Mouse (Mus musculus) hindbrain, embryonic 12.5 days (tissue): ENCODE data around the gene Sstr2. TPM values are rescaled to one million over a fixed set of nuclear protein-coding genes. Genes with fewer than 3 reads are reported as not detected.
A peak's percentile ranks its signal among the peaks of the same experiment; 100 is the strongest.

Experiments used
- ATAC-seq: fragments of 200-750 bp; cut with Nextera tagmentation; 2 replicates; pipeline ENCODE4 v1.8.0; 2017; ENCODE audit warnings: moderate TSS enrichment; ENCODE audit not compliant: low FRiP score
- H3K27ac ChIP-seq: fragments of 300-500 bp; sonication (generic); 2 replicates; pipeline ENCODE4 v1.5.1; 2016; ENCODE audit warnings: mild to moderate bottlenecking
- H3K27me3 ChIP-seq: fragments of 300-500 bp; sonication (generic); 2 replicates; pipeline ENCODE4 v1.6.1; 2016; ENCODE audit warnings: mild to moderate bottlenecking
- H3K36me3 ChIP-seq: fragments of 300-500 bp; sonication (generic); 2 replicates; pipeline ENCODE4 v1.6.1; 2016; ENCODE audit warnings: mild to moderate bottlenecking
- H3K4me1 ChIP-seq: fragments of 300-500 bp; sonication (generic); 2 replicates; pipeline ENCODE4 v1.6.1; 2016
- H3K4me2 ChIP-seq: fragments of 300-500 bp; sonication (generic); replicated peaks from 2 replicates; pipeline ENCODE4 v1.6.1; 2016; ENCODE audit warnings: mild to moderate bottlenecking
- H3K4me3 ChIP-seq: fragments of 300-500 bp; sonication (generic); 2 replicates; pipeline ENCODE4 v1.5.1; 2016; ENCODE audit warnings: mild to moderate bottlenecking
- H3K9ac ChIP-seq: fragments of 300-500 bp; sonication (generic); 2 replicates; pipeline ENCODE4 v1.6.1; 2016; ENCODE audit warnings: mild to moderate bottlenecking, moderate library complexity
- H3K9me3 ChIP-seq: fragments of 300-500 bp; sonication (generic); replicated peaks from 2 replicates; pipeline ENCODE4 v1.6.1; 2016; ENCODE audit warnings: mild to moderate bottlenecking
- WGBS: fragments of 180-500 bp; shearing (Covaris S2); methylation state at CpG from one replicate; pipeline ENCODE4 v1.1.7; 2016; 5-methylcytosine and 5-hydroxymethylcytosine counted together
- polyA plus RNA-seq: library from polyadenylated mRNA; unstranded; fragments of >200 nt; fragmentation: Nextera tagmentation; extraction: Ambion mirVana; gene quantifications from 2 replicates; pipeline ENCODE4 v1.2.1, GENCODE M21; 2016

Sstr2 gene
- polyA plus RNA-seq, 1 experiment from 2014 or later: 37.8 TPM

DNA sequence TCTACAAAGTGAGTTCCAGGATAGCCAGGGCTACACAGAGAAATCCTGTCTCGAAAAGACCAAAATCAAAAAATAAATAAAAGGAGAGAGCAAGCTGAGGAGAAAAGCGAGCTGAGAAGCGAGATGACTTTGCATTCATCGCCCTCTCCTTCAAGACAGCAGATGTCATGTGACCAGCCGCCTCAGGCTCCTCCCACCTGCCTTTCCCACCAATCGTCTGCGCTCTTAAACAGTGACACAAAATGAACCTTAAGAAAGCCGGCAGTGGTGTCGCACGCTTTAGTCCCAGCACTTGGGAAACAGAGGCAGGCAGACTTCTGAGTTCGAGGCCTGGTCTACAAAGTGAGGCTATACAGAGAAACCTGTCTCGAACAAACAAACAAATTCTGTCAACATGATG, 11.6 kb upstream of the Sstr2 start:
- Histone ChIP-seq H3K9ac (no peak overlapping the region), H3K4me2 (no peak overlapping the region), H3K4me3 (no peak overlapping the region), H3K27ac (no peak overlapping the region), H3K4me1 (peaks cover 22% of the 10 kb centered on the region), H3K9me3 (no peaks in the 10 kb centered on the region), H3K27me3 (no peaks in the 10 kb centered on the region), H3K36me3 (no peaks in the 10 kb centered on the region)
- ATAC-seq: no peak
- WGBS: 96% methylated on average over 12 of the region's 12 CpGs

DNA sequence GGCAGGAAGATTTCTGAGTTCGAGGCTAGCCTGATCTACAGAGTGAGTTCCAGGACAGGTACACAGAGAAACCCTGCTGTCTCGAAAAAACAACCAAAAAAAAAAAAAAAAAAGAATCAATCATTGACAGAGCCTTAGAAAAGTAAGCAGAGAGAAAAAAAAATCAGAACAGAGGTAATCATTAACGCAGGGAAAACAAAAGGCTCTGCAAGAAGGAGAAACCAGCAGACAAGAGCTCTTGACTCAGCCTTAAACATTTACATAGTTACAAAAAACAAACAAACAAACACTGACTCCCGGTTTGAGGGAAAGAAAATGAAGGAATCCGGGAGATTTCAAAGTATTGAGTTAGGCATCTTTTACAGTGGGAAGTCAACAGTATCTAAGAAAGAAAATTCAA, 9.6 kb upstream of the Sstr2 start:
- whole genome bisulfite sequencing: 73% methylated on average over 5 of the region's 5 CpGs
- no peaks in the 10 kb centered on the region for H3K27me3 ChIP-seq
- H3K27ac ChIP-seq: no peak overlapping the region
- ATAC-seq: no peak
- no peak overlapping the region for H3K4me2 ChIP-seq
- H3K36me3 ChIP-seq: no peaks in the 10 kb centered on the region
- H3K4me1 ChIP-seq: peaks cover 19% of the 10 kb centered on the region
- no peak overlapping the region for H3K9ac ChIP-seq
- H3K9me3 ChIP-seq: no peaks in the 10 kb centered on the region
- no peak overlapping the region for H3K4me3 ChIP-seq

DNA sequence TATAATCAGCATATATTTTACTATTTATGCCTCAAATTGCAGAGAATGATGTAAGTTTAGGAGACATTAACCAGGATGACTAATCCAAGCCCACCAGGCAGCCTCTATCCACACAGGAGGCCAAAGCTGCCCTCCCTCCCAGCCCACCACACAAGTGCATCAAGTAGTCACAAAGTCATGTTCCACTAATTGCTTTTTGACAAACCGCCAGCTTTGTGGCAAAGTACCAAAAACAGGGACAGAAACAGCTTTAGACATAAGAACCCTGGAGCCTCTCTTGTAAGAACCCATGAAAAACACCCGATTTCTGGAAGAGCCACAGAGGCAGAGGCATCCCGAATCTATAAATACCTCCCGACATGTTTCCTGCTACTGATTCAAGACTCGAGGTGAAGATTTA, 8.9 kb upstream of the Sstr2 start:
- no peaks in the 10 kb centered on the region for H3K27me3 ChIP-seq
- H3K9ac ChIP-seq: no peak overlapping the region
- no peak for ATAC-seq
- WGBS: 86% methylated on average over 5 of the region's 5 CpGs
- H3K4me3 ChIP-seq: no peak overlapping the region
- H3K36me3 ChIP-seq: no peaks in the 10 kb centered on the region
- H3K9me3 ChIP-seq: no peaks in the 10 kb centered on the region
- H3K27ac ChIP-seq: no peak overlapping the region
- H3K4me2 ChIP-seq: no peak overlapping the region
- H3K4me1 ChIP-seq: peaks cover 19% of the 10 kb centered on the region

DNA sequence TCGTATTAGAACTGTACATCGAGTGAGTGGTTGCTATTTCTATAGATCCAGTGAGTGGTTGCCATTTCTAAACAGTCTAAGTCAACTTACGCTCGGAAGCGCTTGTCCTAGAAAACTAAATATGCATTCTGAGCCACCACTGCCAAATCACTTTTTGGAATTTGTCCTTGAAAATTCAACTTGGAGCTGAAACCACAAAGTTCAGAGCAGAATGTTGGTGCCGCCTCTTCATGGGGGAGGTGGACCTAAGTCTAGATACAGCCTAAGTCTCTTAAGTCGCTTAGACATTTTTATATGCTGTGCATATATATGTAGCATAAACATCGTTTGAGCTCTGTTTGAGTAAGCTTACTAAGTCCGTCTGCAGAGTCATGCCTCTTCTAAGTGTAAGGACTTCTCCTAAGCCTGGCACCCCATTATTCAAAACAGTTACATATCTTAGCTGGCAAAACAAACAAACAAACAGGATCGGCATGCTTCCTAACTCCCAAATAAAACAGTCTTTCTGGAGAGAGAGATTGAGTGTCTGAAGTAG, 8.0 kb upstream of the Sstr2 start:
- peaks cover 19% of the 10 kb centered on the region for H3K4me1 ChIP-seq
- 90% methylated on average over 10 of the region's 10 CpGs for WGBS
- H3K9ac ChIP-seq: no peak overlapping the region
- H3K4me2 ChIP-seq: 0 out of 2 replicates have a peak overlapping the region, but pooled peaks have one; percentile 32
- ATAC-seq: no peak
- no peaks in the 10 kb centered on the region for H3K36me3 ChIP-seq
- H3K27ac ChIP-seq: peak overlapping the region; percentile 77
- no peaks in the 10 kb centered on the region for H3K27me3 ChIP-seq
- H3K4me3 ChIP-seq: no peak overlapping the region
- H3K9me3 ChIP-seq: no peaks in the 10 kb centered on the region

DNA sequence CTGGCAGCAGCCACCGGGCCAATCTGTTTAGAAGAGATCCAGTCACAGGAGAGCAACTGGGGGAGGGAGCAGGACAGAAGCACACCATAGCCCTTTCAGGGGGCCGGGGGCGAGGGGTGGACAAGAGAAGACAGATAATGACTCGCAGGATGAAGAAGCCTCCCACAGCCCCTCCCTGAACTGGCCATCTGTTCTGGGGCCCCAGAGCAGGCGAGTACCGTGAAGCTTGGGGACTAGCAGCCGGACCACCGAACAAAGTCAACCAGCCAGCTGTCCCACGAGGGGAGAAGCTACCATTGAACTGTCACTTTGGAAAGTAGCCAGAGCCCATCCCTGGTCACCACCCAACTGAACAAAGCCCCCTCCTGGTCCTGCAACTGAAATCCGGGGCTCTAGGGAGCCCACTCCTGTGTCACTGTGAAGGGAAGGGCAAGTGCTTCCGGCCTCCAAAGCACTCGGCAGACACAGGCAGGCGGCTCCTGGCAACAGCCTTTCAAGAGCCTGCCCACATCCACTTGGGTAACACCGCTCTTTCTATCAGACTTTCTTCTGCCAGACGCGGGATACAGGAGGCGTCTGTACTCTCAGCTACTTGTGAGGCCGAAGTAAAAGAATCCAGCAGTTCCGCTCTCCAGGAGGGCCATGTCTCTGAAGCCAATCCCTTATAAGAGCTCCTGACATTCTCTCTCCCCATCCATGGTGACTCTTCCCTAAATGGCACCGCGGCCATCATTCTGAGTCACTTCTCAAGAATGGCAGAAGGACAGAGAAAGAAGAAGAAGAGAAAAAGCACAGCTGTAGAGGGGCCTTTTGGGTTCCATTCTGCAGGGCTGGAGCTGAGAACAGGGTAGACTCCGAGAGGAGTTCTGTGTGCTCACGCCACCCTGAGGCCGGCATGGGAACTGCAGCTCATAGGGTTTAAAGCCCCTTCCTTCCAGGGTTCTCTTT, 7.2 kb upstream of the Sstr2 start:
- H3K27ac ChIP-seq: peak overlapping the region; percentile 77
- 0 out of 2 replicates have a peak overlapping the region, but pooled peaks have one; percentile 54 for H3K9ac ChIP-seq
- no peaks in the 10 kb centered on the region for H3K9me3 ChIP-seq
- peak; percentile 92 for ATAC-seq
- no peaks in the 10 kb centered on the region for H3K36me3 ChIP-seq
- peaks cover 19% of the 10 kb centered on the region for H3K4me1 ChIP-seq
- H3K4me3 ChIP-seq: no peak overlapping the region
- no peaks in the 10 kb centered on the region for H3K27me3 ChIP-seq
- peak overlapping the region; percentile 32 for H3K4me2 ChIP-seq
- WGBS: 8% methylated on average over 24 of the region's 24 CpGs

DNA sequence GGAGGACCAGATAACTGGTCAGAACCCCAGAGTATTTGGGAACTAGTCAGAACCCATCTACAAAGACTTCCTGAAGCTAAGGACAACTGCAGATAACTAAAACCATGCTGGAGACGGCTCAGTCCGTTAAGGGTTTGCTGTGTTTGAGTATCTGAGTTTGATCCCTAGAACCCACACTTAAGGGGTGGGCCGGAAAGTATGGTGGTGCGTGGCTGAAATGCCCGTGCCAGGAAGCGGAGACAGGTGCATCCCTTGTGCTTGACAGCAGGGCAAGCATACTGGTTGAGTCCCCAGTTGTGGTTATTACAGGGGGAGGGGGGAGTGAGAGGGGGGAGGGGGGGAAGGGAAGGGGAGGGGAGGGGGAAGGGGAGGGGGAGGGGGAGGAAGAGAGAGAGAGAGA, 4.7 kb upstream of the Sstr2 start:
- Histone ChIP-seq H3K27ac (no peak overlapping the region), H3K27me3 (peaks cover 11% of the 10 kb centered on the region), H3K9me3 (no peaks in the 10 kb centered on the region), H3K4me2 (no peak overlapping the region), H3K9ac (no peak overlapping the region), H3K4me3 (no peak overlapping the region), H3K36me3 (no peaks in the 10 kb centered on the region), H3K4me1 (peaks cover 39% of the 10 kb centered on the region)
- ATAC-seq: no peak
- 75% methylated on average over 6 of the region's 6 CpGs for WGBS

DNA sequence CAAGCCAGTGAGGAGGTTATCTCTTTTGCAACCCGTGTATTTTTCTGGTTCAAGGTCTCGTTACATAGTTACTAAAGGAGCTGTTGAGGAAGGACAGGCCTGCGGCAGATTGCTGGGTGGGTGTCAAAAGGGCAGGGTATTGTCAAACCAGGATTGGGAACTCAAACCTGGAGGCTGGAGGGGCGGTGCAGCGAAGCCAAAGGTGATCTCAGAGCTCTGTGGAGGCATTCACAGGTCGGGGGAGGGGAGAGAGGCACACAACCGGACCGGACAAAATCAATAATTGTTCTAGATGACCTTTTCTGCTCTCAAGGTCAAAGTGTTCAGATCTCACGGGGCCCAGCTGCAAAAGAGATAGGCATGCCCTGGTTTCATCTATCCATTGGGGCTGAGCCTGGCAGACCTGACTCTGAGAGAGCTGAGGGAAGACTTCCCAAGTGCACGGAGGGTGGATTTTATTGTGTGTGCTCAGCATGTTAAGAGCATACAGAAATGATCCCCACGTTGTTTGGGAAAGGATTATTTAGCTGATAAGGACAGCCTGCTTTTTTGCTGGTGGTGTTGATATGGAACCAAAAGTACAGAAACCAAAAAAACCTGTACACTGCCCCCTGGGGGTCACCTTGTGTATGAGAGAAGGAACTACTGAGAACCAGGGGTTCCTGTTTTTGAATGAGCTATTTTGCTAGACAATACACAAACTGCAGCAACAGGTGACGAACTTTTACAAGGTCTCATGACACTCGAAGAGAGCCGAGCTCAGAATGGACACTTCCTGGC, 1.8 kb upstream of the Sstr2 start:
- 35% methylated on average over 14 of the region's 14 CpGs for WGBS
- H3K9ac ChIP-seq: no peak overlapping the region
- no peak for ATAC-seq
- H3K4me3 ChIP-seq: no peak overlapping the region
- H3K27me3 ChIP-seq: peaks cover 30% of the 10 kb centered on the region
- H3K9me3 ChIP-seq: no peaks in the 10 kb centered on the region
- H3K4me1 ChIP-seq: peaks cover 44% of the 10 kb centered on the region
- no peak overlapping the region for H3K4me2 ChIP-seq
- H3K36me3 ChIP-seq: no peaks in the 10 kb centered on the region
- no peak overlapping the region for H3K27ac ChIP-seq

DNA sequence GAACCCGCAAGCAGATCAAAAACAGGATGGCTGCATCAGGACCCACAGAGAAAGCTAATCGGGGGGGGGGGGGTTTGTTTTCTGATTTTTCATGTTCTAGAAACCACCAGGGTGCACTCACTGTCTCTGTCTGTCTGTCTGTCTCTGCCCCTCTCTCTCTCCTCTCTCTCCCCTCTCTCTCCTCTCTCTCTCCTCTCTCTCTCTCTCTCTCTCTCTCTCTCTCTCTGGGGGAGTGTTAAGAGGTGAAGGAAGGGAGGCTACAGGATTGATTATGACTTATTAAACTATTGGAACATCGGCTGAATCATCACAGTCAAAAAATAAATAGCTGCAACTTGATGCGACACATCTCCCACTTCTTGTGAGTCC, 855 bp upstream of the Sstr2 start:
- H3K9me3 ChIP-seq: no peaks in the 10 kb centered on the region
- peak overlapping the region; percentile 37 for H3K27ac ChIP-seq
- peak overlapping the region; percentile 61; the same call in 1 of the 2 replicates for H3K9ac ChIP-seq
- peak overlapping the region; percentile 47 for H3K4me3 ChIP-seq
- WGBS: 17% methylated on average over 4 of the region's 4 CpGs
- H3K36me3 ChIP-seq: no peaks in the 10 kb centered on the region
- peaks cover 42% of the 10 kb centered on the region for H3K4me1 ChIP-seq
- peaks cover 30% of the 10 kb centered on the region for H3K27me3 ChIP-seq
- H3K4me2 ChIP-seq: peak overlapping the region; percentile 77
- ATAC-seq: peak; percentile 17; the same call in 1 of the 2 replicates

DNA sequence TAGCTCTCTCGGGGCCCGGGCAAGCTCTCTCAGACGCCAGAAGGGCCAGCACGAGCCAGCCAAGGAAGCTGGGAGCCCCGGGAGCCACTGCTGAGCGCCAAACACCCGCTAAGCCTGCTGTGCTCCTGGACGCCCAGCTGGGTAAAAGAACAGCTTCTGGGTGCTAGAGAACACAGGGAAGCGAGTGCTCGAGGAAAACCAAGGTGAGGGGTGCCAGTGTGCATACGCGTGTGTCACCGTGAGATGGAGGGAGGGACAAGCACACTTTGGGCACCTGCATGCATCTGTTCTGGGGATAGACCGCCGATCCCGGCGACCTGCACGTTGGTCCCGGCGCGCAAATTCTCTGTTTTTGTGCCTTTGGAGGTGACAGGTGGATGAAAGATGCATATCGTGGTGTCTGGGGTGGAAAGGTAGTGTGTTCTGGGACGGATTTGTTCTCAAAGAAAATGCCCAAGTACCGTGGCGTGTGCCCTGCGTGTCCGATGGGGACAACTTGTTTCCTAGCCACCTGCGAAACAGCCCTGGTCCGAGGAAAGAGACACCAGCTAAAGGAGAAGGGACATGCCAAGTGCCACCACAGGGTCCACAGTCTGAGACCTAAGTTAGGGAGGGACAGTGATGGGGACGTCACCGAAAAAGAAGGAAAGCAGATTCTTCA, 408 bp downstream of the Sstr2 start:
- no peaks in the 10 kb centered on the region for H3K9me3 ChIP-seq
- H3K27ac ChIP-seq: peak overlapping the region; percentile 35; the same call in 1 of the 2 replicates
- H3K27me3 ChIP-seq: peaks cover 30% of the 10 kb centered on the region
- peaks cover 38% of the 10 kb centered on the region for H3K4me1 ChIP-seq
- WGBS: 4% methylated on average over 31 of the region's 31 CpGs
- H3K36me3 ChIP-seq: peaks cover 9% of the 10 kb centered on the region; the same call in 1 of the 2 replicates
- no peak; the same call in 1 of the 2 replicates for ATAC-seq
- peak overlapping the region; percentile 47 for H3K4me3 ChIP-seq
- peak overlapping the region; percentile 77 for H3K4me2 ChIP-seq
- peak overlapping the region; percentile 61 for H3K9ac ChIP-seq

DNA sequence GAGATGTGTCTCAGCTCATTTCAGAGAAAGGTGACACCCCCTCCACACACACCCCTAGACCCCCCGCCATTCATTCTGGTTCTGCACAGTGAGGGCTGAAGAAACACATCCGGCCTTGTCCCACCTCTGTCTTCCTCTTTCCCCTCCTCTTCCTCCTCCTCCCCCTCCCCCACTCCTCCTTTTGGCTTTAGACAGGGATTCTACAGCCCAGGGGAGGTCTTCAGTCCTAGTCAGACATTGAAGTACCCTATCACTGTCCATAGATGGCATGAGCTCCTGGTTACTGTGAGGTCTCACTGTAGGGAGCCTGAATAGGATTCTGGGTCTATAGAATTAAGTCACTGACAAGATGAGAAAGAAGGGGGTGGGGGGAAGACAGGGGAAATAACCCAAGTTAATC, 1.9 kb downstream of the Sstr2 start:
- 63% methylated on average over 2 of the region's 2 CpGs for WGBS
- H3K4me3 ChIP-seq: peak overlapping the region; percentile 47
- no peak for ATAC-seq

DNA sequence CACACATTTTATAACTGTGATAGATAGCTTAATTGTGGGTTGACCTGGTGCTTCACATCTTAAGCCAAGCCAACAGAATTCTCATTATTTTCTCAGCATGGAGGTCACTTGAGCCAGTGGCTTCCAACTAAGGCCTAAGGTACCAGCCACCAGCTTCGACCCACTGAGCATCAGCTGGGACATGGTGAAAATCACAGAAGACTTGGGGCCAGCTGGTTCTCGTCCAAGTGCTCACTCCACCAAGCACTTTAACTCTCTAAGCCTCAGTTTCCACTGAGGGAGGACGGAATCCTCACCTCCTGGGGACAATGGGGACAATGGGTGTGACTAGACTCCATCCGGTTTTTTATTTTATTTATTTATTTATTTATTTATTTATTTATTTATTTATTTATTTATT, 2.9 kb downstream of the Sstr2 start:
- Histone ChIP-seq H3K27me3 (peaks cover 30% of the 10 kb centered on the region), H3K9me3 (no peaks in the 10 kb centered on the region), H3K4me3 (no peak overlapping the region), H3K4me2 (no peak overlapping the region), H3K4me1 (peaks cover 38% of the 10 kb centered on the region), H3K27ac (no peak overlapping the region), H3K9ac (no peak overlapping the region), H3K36me3 (peaks cover 19% of the 10 kb centered on the region)
- no peak for ATAC-seq
- 84% methylated on average over 4 of the region's 4 CpGs for WGBS

More for the DNA sequence above, 1.9 kb downstream of the Sstr2 start:
- Histone ChIP-seq H3K9ac (peak overlapping the region; percentile 61; the same call in 1 of the 2 replicates), H3K9me3 (no peaks in the 10 kb centered on the region), H3K36me3 (peaks cover 19% of the 10 kb centered on the region), H3K27me3 (peaks cover 30% of the 10 kb centered on the region), H3K27ac (no peak overlapping the region), H3K4me2 (peak overlapping the region; percentile 77), H3K4me1 (peaks cover 38% of the 10 kb centered on the region)

DNA sequence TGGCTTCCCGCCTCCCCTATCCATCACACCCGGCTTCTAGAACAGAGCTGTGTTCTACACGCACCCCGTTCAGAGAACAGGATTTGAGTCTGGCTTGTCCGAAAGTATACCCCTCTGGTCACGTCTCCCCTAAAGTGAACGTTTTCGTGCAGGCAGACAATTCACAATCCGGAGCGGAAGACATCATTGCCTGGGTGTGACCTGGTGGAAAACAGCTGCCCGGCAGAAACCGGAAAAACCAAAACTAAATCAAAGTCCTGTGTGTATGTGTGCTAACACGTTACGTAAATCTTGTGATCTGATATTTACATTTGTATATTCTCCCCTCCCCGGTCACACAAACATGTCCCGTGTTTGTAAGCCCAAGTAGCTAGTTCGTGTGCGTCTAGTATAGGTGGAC, 6.3 kb downstream of the Sstr2 start:
- peaks cover 19% of the 10 kb centered on the region for H3K36me3 ChIP-seq
- H3K4me3 ChIP-seq: no peak overlapping the region
- no peak overlapping the region for H3K4me2 ChIP-seq
- no peaks in the 10 kb centered on the region for H3K9me3 ChIP-seq
- WGBS: 94% methylated on average over 18 of the region's 18 CpGs
- H3K27me3 ChIP-seq: peaks cover 9% of the 10 kb centered on the region
- no peak overlapping the region for H3K27ac ChIP-seq
- H3K4me1 ChIP-seq: peaks cover 8% of the 10 kb centered on the region
- no peak overlapping the region for H3K9ac ChIP-seq
- ATAC-seq: no peak
